Mouse (Mus musculus): ENCODE results near the gene Lcn10.

DNA sequence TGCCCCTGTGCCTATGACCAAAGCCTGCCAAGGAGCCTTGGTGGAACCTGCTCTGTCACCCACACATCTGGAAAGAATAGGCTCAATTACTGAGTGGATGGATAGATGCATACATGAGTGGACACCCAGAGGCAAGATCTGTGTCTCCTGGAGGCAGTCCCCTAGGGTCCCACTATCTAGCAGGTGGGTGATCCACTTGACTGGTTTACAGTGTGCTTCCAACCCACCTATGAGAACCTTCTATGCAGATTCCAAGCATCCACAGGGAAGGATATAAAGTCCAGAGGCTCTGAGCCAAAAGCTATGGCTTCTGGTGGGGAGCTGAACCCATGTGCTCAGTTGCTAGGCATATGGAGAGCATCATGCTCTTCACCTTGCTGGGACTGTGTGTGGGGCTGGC is 24.9 kb upstream of the Lcn10 start, which contains the start of gene Lcn5:
- TF ChIP-seq POLR2A (IDR thresholded peaks at IDR 0.05; ENCODE audit: extremely low read depth, insufficient read depth, low read length): no peak
- TF ChIP-seq CTCF (IDR thresholded peaks at IDR 0.05; ENCODE audit: extremely low read depth, insufficient read depth, low read length): no peak

Measured in cortical plate, adult 2 months (tissue).